Comparison of ENCODE assay signal across 12 mouse cellular contexts in genomic region chr11:87240141-87240832, GRCm38 (mm10).
A peak's percentile ranks its signal among the peaks of the same experiment; 100 is the strongest.
DNase-seq lines count a peak whose midpoint lies in the region; ATAC-seq and TF ChIP-seq lines count a peak whose summit lies in the region.
"Had no signal": no experiment of that assay in that cellular context is flagged by ENCODE, and none has a peak within 500 bp of the region (broad histone marks: within the 10 kb centered on the region; RNA-seq: fewer than 3 reads in every experiment).

No protein-coding gene starts in this region.

- no peak for TF ChIP-seq RAD21 in MEL (IDR thresholded peaks at IDR 0.05; ENCODE audit: low read depth, low read length)

- TF ChIP-seq CTCF in MEL (IDR thresholded peaks at IDR 0.05 in 2 of 3, conservative IDR thresholded peaks at IDR 0.05 in 1 of 3; ENCODE audit: control insufficient read depth in 1 of 3, insufficient read depth in 1 of 3, low read depth in 2 of 3, low read length in 3 of 3, poor library complexity in 1 of 3, severe bottlenecking in 1 of 3) = no peak
- TF ChIP-seq CTCF in small intestine, adult 2 months (IDR thresholded peaks at IDR 0.05; ENCODE audit: extremely low read depth, insufficient read length, insufficient replicate concordance, low read depth, low read length) = no peak

- H3K9ac ChIP-seq in heart, embryonic 14.5 days (ENCODE audit: low read length) = peak overlapping the region; percentile 31; the same call in 1 of the 2 replicates
- H3K9ac ChIP-seq in MEL (ENCODE audit: control insufficient read depth, low read depth, low read length, poor library complexity, severe bottlenecking) = no peak overlapping the region
- H3K9ac ChIP-seq: embryonic facial prominence, embryonic 15.5 days; hindbrain, embryonic 15.5 days had no signal

- no peaks in the 10 kb centered on the region for H3K9me3 ChIP-seq in heart, embryonic 14.5 days (ENCODE audit: control insufficient read depth, low read length)
- H3K9me3 ChIP-seq in MEL (replicated peaks; ENCODE audit: insufficient read depth, low read length) = no peaks in the 10 kb centered on the region
- H3K9me3 ChIP-seq: embryonic facial prominence, embryonic 15.5 days; hindbrain, embryonic 15.5 days had no signal

- peak overlapping the region; percentile 6 to 46; a peak in 2 of 4 replicates for H3K27ac ChIP-seq in heart, embryonic 14.5 days (replicated peaks in 1 of 2; ENCODE audit: control insufficient read depth in 1 of 2, insufficient read depth in 1 of 2, low read depth in 2 of 2, low read length in 2 of 2)
- no peak overlapping the region for H3K27ac ChIP-seq in MEL (ENCODE audit: control insufficient read depth, low read depth, low read length)
- 0 out of 2 replicates have a peak overlapping the region, but pooled peaks have one; percentile 7 for H3K27ac ChIP-seq in small intestine, adult 2 months (ENCODE audit: insufficient read depth, low read depth, low read length)
- H3K27ac ChIP-seq: embryonic facial prominence, embryonic 15.5 days; hindbrain, embryonic 15.5 days had no signal

- no peak for TF ChIP-seq EP300 in MEL (IDR thresholded peaks at IDR 0.05; ENCODE audit: low read depth in 1 of 2, low read length in 2 of 2)

- no peak for TF ChIP-seq POLR2A in MEL (IDR thresholded peaks at IDR 0.05; ENCODE audit: control insufficient read depth in 1 of 2, insufficient read depth in 1 of 2, low read depth in 1 of 2, low read length in 2 of 2, poor library complexity in 1 of 2)
- no peak for TF ChIP-seq POLR2A in small intestine, adult 2 months (IDR thresholded peaks at IDR 0.05; ENCODE audit: low read depth, low read length)

- ATAC-seq in heart, embryonic 14.5 days (ENCODE audit: insufficient number of reproducible peaks, insufficient read depth, low FRiP score, low read depth) = no peak
- ATAC-seq: forebrain, embryonic 16.5 days had no signal

- no peak for DNase-seq in heart, adult 18-20 months
- peak; percentile 23 for DNase-seq in MEL (ENCODE audit: low read depth, low spot score)
- DNase-seq in kidney, adult 9 months = peak; percentile 39
- DNase-seq in right cerebral cortex, postnatal 25 days = no peak
- no peak for DNase-seq in left cerebral cortex, adult 9 months (ENCODE audit: low spot score in 2 of 2)
- DNase-seq: adrenal gland, postnatal 14 days; gastrocnemius, postnatal 36 days had no signal

- WGBS in heart, embryonic 14.5 days = 51% methylated on average over 15 of the region's 15 CpGs
- WGBS in small intestine, adult 2 months = 83% methylated on average over 15 of the region's 15 CpGs

- no peaks in the 10 kb centered on the region for H3K79me2 ChIP-seq in MEL (ENCODE audit: control insufficient read depth, insufficient read depth, low read length, poor library complexity)

- no peaks in the 10 kb centered on the region for H3K27me3 ChIP-seq in heart, embryonic 14.5 days (ENCODE audit: control insufficient read depth, insufficient read depth, low read length)
- no peaks in the 10 kb centered on the region for H3K27me3 ChIP-seq in MEL (ENCODE audit: control insufficient read depth in 1 of 2, insufficient read depth in 2 of 2, low read length in 2 of 2)
- no peaks in the 10 kb centered on the region for H3K27me3 ChIP-seq in small intestine, adult 2 months (ENCODE audit: control insufficient read depth, insufficient read depth, low read length)
- H3K27me3 ChIP-seq: embryonic facial prominence, embryonic 15.5 days; hindbrain, embryonic 15.5 days had no signal

- H3K4me3 ChIP-seq in heart, embryonic 14.5 days (ENCODE audit: control insufficient read depth in 1 of 2, insufficient read depth in 1 of 2, low read depth in 1 of 2, low read length in 2 of 2) = no peak overlapping the region
- H3K4me3 ChIP-seq in MEL (ENCODE audit: control insufficient read depth in 1 of 2, insufficient read depth in 1 of 2, low read depth in 2 of 2, low read length in 2 of 2) = no peak overlapping the region
- H3K4me3 ChIP-seq in small intestine, adult 2 months (ENCODE audit: low read depth, low read length) = no peak overlapping the region
- H3K4me3 ChIP-seq: embryonic facial prominence, embryonic 15.5 days; hindbrain, embryonic 15.5 days had no signal

- 0 out of 2 replicates have a peak overlapping the region, but pooled peaks have one; percentile 16 for H3K4me2 ChIP-seq in heart, embryonic 14.5 days (ENCODE audit: low read length)
- H3K4me2 ChIP-seq: embryonic facial prominence, embryonic 15.5 days; hindbrain, embryonic 15.5 days had no signal

- 0 out of 2 replicates have a peak, but pooled peaks cover 4% of the 10 kb centered on the region for H3K36me3 ChIP-seq in heart, embryonic 14.5 days (ENCODE audit: control insufficient read depth, insufficient read depth, low read length)
- H3K36me3 ChIP-seq in MEL (ENCODE audit: control insufficient read depth in 1 of 2, insufficient read depth in 2 of 2, low read length in 2 of 2) = no peaks in the 10 kb centered on the region; a peak in 1 of 4 replicates
- no peaks in the 10 kb centered on the region for H3K36me3 ChIP-seq in small intestine, adult 2 months (ENCODE audit: control insufficient read depth, insufficient read depth, low read length)
- H3K36me3 ChIP-seq: embryonic facial prominence, embryonic 15.5 days had no signal

- H3K4me1 ChIP-seq in heart, embryonic 14.5 days (ENCODE audit: control insufficient read depth in 2 of 2, insufficient read depth in 2 of 2, low read length in 2 of 2) = peaks cover 13 to 31% of the 10 kb centered on the region in 2 experiments
- no peaks in the 10 kb centered on the region for H3K4me1 ChIP-seq in MEL (ENCODE audit: control insufficient read depth in 1 of 2, insufficient read depth in 2 of 2, low read length in 2 of 2)
- H3K4me1 ChIP-seq in small intestine, adult 2 months (ENCODE audit: control insufficient read depth, insufficient read depth, insufficient read length, low read length) = no peaks in the 10 kb centered on the region
- H3K4me1 ChIP-seq: embryonic facial prominence, embryonic 15.5 days; hindbrain, embryonic 15.5 days had no signal

TF ChIP-seq in MEL, 35 proteins besides CTCF, POLR2A, EP300 and RAD21:
- TF ChIP-seq MAX (IDR thresholded peaks at IDR 0.05; ENCODE audit: low read length) (no peak), CHD1 (IDR thresholded peaks at IDR 0.05; ENCODE audit: low read depth, low read length) (no peak), GATA1 (IDR thresholded peaks at IDR 0.05; ENCODE audit: low read depth, low read length) (0 out of 2 replicates have a peak, but pooled peaks have one; percentile 16), RCOR1 (IDR thresholded peaks at IDR 0.05; ENCODE audit: low read depth, low read length) (0 out of 2 replicates have a peak, but pooled peaks have one; percentile 22), ELF1 (IDR thresholded peaks at IDR 0.05; ENCODE audit: low read depth, low read length) (no peak)

Comparison
In these comparisons a context has a peak if more than half of its experiments do, and no peak if none do; other contexts are left out.
1. DNase-seq: peak in MEL (single experiment) and kidney, adult 9 months (single experiment); none in heart, adult 18-20 months (0 of 2), right cerebral cortex, postnatal 25 days (single experiment) and left cerebral cortex, adult 9 months (0 of 2).